Mouse (Mus musculus) gastrocnemius, postnatal 4 days (tissue): ENCODE measurements at regions not wholly inside any gene's neighbourhood (a gene's known extent, or its start where the extent isn't known, plus 50 kb on each side); places are given as distances from the start of the nearest gene placed in this dataset.
"Not testable (repeated sequence)": the region's sequence is repeated elsewhere in the genome, so short reads cannot be mapped to it uniquely, and the experiment has no call there.

Experiments used
- DNase-seq, 2 experiments: peaks; one replicate each; pipeline ENCODE4 v3.0.0; 2021 to 2022; ENCODE audit warnings: low spot score in 2 of 2, mixed read lengths in 2 of 2

DNA sequence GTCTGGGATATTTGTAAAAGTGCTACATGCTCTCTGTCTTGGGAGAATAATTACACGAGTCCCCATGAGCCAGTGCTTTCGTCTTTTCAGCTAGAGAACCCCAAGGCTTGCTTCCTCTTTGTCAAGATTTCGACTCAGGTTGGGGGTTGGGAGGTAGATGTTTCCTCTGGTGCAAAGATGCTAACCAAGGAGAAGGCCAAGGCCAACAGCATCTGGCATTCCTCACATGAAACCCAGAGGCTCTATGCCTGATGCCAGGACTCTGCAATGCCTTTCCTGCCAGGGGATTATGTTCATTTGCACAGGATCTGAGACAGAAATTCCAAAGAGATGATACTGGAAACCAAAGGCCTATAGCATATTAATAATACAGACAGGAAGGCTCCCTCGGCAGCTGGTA lies 198.2 kb upstream of the Six2 start:
- DNase-seq, result no peak

DNA sequence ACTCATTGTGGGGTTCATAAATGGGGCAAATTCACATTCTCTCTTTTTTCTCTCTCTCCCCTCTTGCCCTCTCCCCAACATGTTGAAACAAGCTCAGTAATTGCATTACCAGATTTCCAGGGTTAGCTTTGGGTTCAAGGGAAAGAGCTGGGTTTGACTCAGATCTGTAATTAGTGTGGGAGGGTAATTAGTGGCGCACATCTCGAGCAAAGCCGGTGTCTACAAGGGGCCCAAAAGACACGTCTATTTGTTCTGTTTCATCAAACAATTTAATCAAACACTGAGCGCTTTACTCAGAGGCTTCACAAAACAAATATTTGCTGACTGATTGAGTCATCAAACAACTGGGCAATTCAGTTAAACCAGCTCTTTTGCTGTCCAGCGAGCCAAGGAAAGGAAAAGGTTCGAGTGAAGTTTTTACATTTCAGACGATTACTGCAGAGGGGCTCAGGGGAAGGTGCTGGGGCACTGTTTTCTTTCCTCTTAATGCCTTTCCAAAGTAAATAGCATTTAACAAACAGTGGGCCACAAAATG lies 193.6 kb upstream of the Six2 start:
- DNase-seq, result no peak

DNA sequence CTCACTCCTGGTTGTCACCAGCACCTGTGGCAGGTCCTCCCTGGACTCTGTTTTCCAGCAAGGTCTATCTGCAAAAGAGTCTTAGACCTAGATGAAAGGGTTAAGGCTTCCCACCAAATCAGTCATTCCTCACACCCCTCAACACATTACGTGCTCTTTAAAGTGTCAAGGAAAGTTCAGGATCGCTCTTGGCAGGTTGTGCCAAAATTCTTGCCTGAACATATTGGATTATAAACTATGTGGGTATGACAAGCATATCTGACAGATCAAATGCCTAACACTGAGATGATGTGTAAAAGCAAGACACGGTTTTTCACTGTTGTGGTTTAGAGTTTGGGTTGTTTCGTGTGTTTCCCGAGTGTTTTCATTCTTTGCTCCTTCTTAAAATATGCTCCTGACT lies 193.0 kb upstream of the Six2 start:
- DNase-seq, result no peak

DNA sequence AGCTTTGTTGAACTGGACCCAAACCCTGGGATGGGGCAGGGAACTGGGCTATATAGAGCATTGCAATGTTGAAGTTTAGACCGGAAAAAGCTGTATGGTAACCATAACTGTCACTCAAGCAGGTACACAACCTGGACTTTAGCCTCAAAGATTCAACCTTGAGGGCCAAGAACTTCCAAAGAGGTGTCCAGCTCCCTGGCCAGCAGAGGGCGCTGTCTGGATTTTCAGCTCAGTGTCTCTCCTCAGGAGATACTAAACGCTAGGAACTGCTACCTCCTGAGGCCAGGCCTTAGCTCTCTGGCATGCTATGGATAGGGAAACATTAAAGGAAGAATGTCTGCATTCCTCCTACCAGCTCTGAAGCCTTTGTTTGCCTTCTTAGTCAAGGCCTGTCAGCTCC lies 189.4 kb upstream of the Six2 start:
- DNase-seq, result no peak

GRCm38 (mm10) chr17:85876853-85877252 lies 188.8 kb upstream of the Six2 start:
- no peak for DNase-seq

- DNase-seq, result no peak
These were observed 185.9 kb upstream of the Six2 start for GRCm38 (mm10) chr17:85873853-85874586.

GRCm38 (mm10) chr17:85872903-85873413 lies 184.9 kb upstream of the Six2 start:
- no peak for DNase-seq

DNA sequence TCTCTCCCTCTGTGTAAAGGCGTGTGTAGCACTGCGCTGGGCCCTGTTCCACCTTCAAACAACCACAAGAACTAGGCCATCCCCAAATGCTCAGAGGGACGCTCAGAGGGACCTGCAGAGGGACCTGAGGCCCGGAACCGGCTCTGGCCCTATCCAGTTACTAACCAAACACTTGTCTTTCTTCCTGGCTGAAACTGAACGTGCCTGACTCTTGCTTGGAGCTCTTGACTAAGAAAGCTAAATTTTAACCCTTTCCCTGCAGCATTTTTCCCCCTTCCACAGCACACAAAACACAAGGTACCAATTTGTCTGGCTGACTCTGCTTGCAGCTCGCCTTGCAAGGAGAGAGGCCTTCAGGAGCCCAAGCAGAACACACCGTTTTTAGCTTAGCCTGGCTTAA lies 182.3 kb upstream of the Six2 start:
- DNase-seq, result no peak

DNA sequence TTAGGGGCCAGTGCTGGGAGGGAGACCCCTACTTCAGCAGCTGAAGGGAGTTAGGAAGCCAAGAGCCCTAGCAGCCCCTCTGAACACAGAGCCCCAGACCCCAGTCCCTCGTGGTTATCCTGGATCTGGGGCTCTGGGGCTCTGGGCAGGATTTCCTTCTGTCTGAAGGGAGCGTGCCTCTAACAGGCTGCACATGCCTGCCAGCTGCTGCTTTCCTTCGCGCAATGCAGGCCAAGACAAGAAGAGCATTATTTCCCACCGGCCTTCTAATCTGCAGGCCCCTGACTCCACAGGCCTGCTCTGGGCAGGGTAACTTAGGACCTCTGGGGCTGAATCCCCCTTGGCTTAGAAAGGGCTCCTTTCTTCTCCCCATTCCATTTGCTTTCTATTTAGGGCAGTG lies 181.1 kb upstream of the Six2 start:
- no peak for DNase-seq

- no peak for DNase-seq
These were observed 180.0 kb upstream of the Six2 start for GRCm38 (mm10) chr17:85867945-85868616.

DNA sequence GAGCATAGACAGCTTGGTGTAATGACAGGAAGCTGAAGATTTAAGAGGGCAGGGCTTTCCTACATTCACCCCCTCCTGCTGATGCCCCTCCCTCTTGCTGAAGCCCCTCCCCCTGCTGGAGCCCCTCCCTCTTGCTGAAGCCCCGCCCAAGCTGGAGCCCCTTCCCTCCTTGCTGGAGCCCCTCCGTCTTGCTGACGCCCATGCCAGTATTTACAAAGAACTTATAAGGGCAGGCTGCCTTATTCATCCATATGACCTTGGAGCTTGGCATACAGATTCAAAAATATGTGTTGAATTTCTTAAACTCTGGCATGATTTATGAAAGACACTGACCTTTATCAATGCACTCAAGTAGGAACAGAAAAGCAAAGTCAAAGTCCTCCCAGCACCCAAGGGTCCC lies 178.5 kb upstream of the Six2 start:
- no peak for DNase-seq

DNA sequence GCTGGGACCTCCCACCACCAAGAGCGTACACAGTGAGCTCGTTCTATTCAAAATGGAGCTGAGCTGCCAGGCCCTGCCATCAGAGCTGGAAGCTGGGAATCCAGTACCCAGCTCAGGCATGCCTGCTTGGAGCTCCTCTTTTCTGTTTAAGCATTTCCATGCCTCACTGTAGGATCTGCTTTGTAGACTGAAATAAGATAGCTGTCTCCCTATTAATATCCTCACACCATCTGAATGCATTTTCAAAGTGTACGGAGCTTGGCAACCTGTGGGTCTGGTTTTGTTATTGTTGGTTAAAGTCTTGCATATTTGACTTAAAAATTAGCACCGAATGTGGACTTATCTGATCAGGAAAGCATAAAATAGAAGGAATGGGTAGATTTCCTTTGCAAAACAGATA lies 177.9 kb upstream of the Six2 start:
- no peak for DNase-seq

GRCm38 (mm10) chr17:85861328-85861727 lies 173.3 kb upstream of the Six2 start:
- no peak for DNase-seq

DNA sequence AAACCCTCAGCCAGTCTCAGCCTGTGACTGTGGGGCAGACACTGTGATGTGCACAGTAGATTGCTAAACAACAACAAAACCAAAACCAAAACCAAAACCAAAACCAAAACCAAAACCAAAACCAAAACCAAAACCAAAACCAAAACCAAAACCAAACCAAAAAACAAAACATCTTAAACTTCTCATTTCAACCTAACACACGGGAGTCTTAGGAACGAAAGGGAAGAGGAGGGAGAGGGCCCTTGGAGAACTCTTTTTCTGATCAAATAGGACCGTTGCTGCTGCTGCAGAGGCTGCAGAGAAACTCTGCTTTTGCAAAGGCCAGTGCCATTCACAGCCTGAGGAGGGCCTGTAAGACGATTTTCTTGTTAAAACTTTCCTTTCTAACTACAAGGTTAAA lies 172.7 kb upstream of the Six2 start:
- DNase-seq, result no peak

DNA sequence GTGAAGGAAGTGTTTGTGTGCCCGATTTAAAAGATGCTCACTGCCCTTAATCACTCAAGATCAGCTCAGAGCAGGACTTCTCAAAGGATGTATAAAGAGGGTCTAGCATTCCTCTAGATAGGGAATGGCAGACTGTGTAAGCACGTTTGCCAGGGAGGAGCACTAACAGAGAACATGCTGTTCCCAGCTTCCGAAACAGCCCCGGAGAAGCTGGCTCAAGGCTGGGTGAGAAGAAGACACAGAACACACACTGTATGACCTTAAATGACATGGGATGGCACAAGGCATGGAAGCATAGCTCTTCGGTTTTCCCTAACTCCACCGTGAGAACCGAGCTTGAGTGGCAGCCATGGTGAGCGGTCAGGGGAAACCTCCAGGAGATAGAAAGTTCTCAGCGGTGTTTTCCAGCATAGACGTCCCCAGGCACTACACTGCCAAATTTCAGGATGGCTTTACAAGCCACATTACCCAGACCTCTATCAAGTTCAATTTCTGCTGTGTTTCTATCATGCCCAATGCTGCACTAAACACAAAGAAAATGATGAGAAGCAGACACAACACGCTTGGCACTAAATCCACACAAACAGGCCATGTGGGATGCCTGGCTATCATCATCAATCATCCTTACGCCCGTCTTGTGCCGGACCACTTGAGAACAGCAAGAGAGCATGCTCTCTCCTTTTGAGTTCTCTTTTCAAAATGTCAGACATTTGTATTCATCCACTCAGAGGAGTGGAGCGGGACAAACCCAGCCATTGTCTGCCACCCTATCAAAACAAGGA lies 172.0 kb upstream of the Six2 start:
- DNase-seq, result no peak

GRCm38 (mm10) chr17:85858516-85858915 lies 170.4 kb upstream of the Six2 start:
- no peak for DNase-seq

GRCm38 (mm10) chr17:85857705-85858472 lies 169.8 kb upstream of the Six2 start:
- DNase-seq, result peak in 1 of 2 experiments; percentile 33

DNA sequence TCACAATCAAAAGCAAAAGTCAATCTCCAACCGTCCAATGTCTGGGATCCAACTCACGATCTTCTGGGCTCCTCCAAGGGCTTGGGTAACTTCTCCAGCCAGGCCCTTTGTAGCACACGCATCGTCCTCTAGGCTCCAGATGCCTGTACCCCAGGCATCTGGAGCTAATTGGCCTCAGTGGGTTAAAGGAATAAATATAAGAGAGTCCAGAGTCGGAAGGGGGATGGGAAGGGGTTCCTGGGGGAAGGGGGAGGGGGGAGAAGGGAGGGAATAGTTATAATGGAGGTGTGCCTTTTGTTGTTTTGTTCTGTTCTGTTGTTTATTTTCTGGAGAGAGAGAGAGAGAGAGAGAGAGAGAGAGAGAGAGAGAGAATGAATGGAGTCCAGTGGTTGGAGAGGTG lies 168.8 kb upstream of the Six2 start:
- DNase-seq, result not testable (repeated sequence)

- DNase-seq, result no peak
These were observed 165.1 kb upstream of the Six2 start for GRCm38 (mm10) chr17:85853156-85853555.

- no peak for DNase-seq
These were observed 160.5 kb upstream of the Six2 start for GRCm38 (mm10) chr17:85848526-85848925.

GRCm38 (mm10) chr17:85847756-85848155 lies 159.7 kb upstream of the Six2 start:
- no peak for DNase-seq
